Mouse (Mus musculus): ENCODE results near the gene Bcat2.

Bcat2 gene

GRCm38 (mm10) chr7:45550821-45551511 is 19.0 kb upstream of the Bcat2 start:
- DNase-seq (ENCODE audit: low read depth), result no peak

- no peak for DNase-seq (ENCODE audit: low read depth)
Measured at GRCm38 (mm10) chr7:45551512-45551883, 18.5 kb upstream of the Bcat2 start.

GRCm38 (mm10) chr7:45553519-45553918 is 16.4 kb upstream of the Bcat2 start:
- DNase-seq (ENCODE audit: low read depth), result no peak

GRCm38 (mm10) chr7:45553990-45554389 is 16.0 kb upstream of the Bcat2 start:
- DNase-seq (ENCODE audit: low read depth), result no peak

- DNase-seq (ENCODE audit: low read depth), result no peak
Measured at GRCm38 (mm10) chr7:45554744-45555143, 15.2 kb upstream of the Bcat2 start, which contains the start of gene Hsd17b14. Gene Hsd17b14, plus strand, starts transcription at chr7:45554893.

- peak; percentile 86 for DNase-seq (ENCODE audit: low read depth)
Measured at GRCm38 (mm10) chr7:45555787-45556186, 14.2 kb upstream of the Bcat2 start.

- DNase-seq (ENCODE audit: low read depth), result no peak
Measured at GRCm38 (mm10) chr7:45558907-45559306, 11.0 kb upstream of the Bcat2 start.

GRCm38 (mm10) chr7:45560241-45560640 is 9.7 kb upstream of the Bcat2 start:
- peak; percentile 51 for DNase-seq (ENCODE audit: low read depth)

- peak; percentile 80 for DNase-seq (ENCODE audit: low read depth)
Measured at GRCm38 (mm10) chr7:45560843-45561623, 8.9 kb upstream of the Bcat2 start.

GRCm38 (mm10) chr7:45561624-45562520 is 8.1 kb upstream of the Bcat2 start:
- DNase-seq (ENCODE audit: low read depth), result peak; percentile 56

GRCm38 (mm10) chr7:45564811-45565210 is 5.1 kb upstream of the Bcat2 start:
- DNase-seq (ENCODE audit: low read depth), result no peak

- DNase-seq (ENCODE audit: low read depth), result no peak
Measured at GRCm38 (mm10) chr7:45565446-45565845, 4.5 kb upstream of the Bcat2 start.

- DNase-seq (ENCODE audit: low read depth), result no peak
Measured at GRCm38 (mm10) chr7:45567112-45567779, 2.7 kb upstream of the Bcat2 start.

- peak; percentile 96 for DNase-seq (ENCODE audit: low read depth)
Measured at GRCm38 (mm10) chr7:45567780-45568516, 2.0 kb upstream of the Bcat2 start.

GRCm38 (mm10) chr7:45568601-45569473 is 1.1 kb upstream of the Bcat2 start:
- DNase-seq (ENCODE audit: low read depth), result no peak

GRCm38 (mm10) chr7:45571966-45572365 is 2.0 kb downstream of the Bcat2 start:
- peak; percentile 36 for DNase-seq (ENCODE audit: low read depth)

GRCm38 (mm10) chr7:45573954-45574353 is 4.0 kb downstream of the Bcat2 start:
- DNase-seq (ENCODE audit: low read depth), result no peak

GRCm38 (mm10) chr7:45574472-45575379 is 4.8 kb downstream of the Bcat2 start:
- no peak for DNase-seq (ENCODE audit: low read depth)

GRCm38 (mm10) chr7:45585923-45586322 is 16.0 kb downstream of the Bcat2 start:
- DNase-seq (ENCODE audit: low read depth), result no peak

All from 416B (cell line).